ENCODE assay signal across 10 mouse cellular contexts in genomic region chr14:33333833-33334232, GRCm38 (mm10).
DNase-seq lines count a peak whose midpoint lies in the region; ATAC-seq and TF ChIP-seq lines count a peak whose summit lies in the region.
"Had no signal": no experiment of that assay in that cellular context is flagged by ENCODE, and none has a peak within 500 bp of the region (broad histone marks: within the 10 kb centered on the region; RNA-seq: fewer than 3 reads in every experiment).

No protein-coding gene starts in this region.

- no peak for TF ChIP-seq EP300 in stomach, postnatal 0 days (optimal IDR thresholded peaks at IDR 0.05)

- peak; percentile 40 for DNase-seq in embryo, embryonic 10.5 days (ENCODE audit: low spot score)
- no peak for DNase-seq in embryo, embryonic 9.5 days (ENCODE audit: extremely low spot score)
- DNase-seq in lung, postnatal 36 days, result peak; percentile 51
- DNase-seq in lung, postnatal 25 days (ENCODE audit: low spot score), result no peak
- DNase-seq in c-Kit-positive CD71-positive TER-119-negative erythroid progenitor cells, embryonic 14.5 days (ENCODE audit: low read depth), result peak; percentile 23
- no peak for DNase-seq in stomach, postnatal 0 days (ENCODE audit: low spot score)
- DNase-seq: cerebellum, adult 8-10 months; liver, embryonic 13.5 days had no signal

- no peak for ATAC-seq in stomach, postnatal 0 days (ENCODE audit: low FRiP score, low TSS enrichment)
- ATAC-seq in erythroblast, adult 5-6 weeks (replicated peaks; ENCODE audit: low FRiP score, poor library complexity, severe bottlenecking), result no peak; the same call in 1 of the 2 replicates
- no peak for ATAC-seq in kidney, embryonic 14.5 days (ENCODE audit: low FRiP score, low TSS enrichment)

- TF ChIP-seq CTCF in stomach, postnatal 0 days (IDR thresholded peaks at IDR 0.05; ENCODE audit: low read depth), result peak; percentile 76

- no peaks in the 10 kb centered on the region for H3K27me3 ChIP-seq in stomach, postnatal 0 days (ENCODE audit: control insufficient read depth, insufficient read depth, low read length)
- H3K27me3 ChIP-seq in kidney, embryonic 14.5 days (ENCODE audit: control insufficient read depth, insufficient read depth, low read length), result no peaks in the 10 kb centered on the region
- H3K27me3 ChIP-seq: liver, embryonic 13.5 days had no signal

- H3K36me3 ChIP-seq in stomach, postnatal 0 days (ENCODE audit: control insufficient read depth, insufficient read depth, low read length), result no peaks in the 10 kb centered on the region
- no peaks in the 10 kb centered on the region for H3K36me3 ChIP-seq in kidney, embryonic 14.5 days (ENCODE audit: control insufficient read depth, insufficient read depth, low read length)
- H3K36me3 ChIP-seq: liver, embryonic 13.5 days had no signal

- 88% methylated on average over 4 of the region's 4 CpGs for WGBS in stomach, postnatal 0 days
- 80% methylated on average over 4 of the region's 4 CpGs for WGBS in kidney, embryonic 14.5 days

- no peak overlapping the region for H3K9ac ChIP-seq in stomach, postnatal 0 days (ENCODE audit: low read length)
- H3K9ac ChIP-seq in kidney, embryonic 14.5 days (ENCODE audit: low read depth, low read length), result no peak overlapping the region
- H3K9ac ChIP-seq: liver, embryonic 13.5 days had no signal

- no peaks in the 10 kb centered on the region for H3K4me1 ChIP-seq in stomach, postnatal 0 days (replicated peaks; ENCODE audit: control insufficient read depth, insufficient read depth)
- no peaks in the 10 kb centered on the region for H3K4me1 ChIP-seq in kidney, embryonic 14.5 days (ENCODE audit: control insufficient read depth, insufficient read depth, low read length)
- H3K4me1 ChIP-seq: liver, embryonic 13.5 days had no signal

- no peak overlapping the region for H3K4me2 ChIP-seq in stomach, postnatal 0 days (replicated peaks; ENCODE audit: low read depth)
- H3K4me2 ChIP-seq in kidney, embryonic 14.5 days (replicated peaks; ENCODE audit: low read depth, low read length), result no peak overlapping the region
- H3K4me2 ChIP-seq: liver, embryonic 13.5 days had no signal

- no peaks in the 10 kb centered on the region for H3K9me3 ChIP-seq in stomach, postnatal 0 days (ENCODE audit: control insufficient read depth, low read length)
- H3K9me3 ChIP-seq in kidney, embryonic 14.5 days (ENCODE audit: control insufficient read depth, low read length), result 0 out of 2 replicates have a peak, but pooled peaks cover 2% of the 10 kb centered on the region
- H3K9me3 ChIP-seq: liver, embryonic 13.5 days had no signal

- H3K4me3 ChIP-seq in stomach, postnatal 0 days (ENCODE audit: low read depth, low read length), result no peak overlapping the region
- no peak overlapping the region for H3K4me3 ChIP-seq in kidney, embryonic 14.5 days (ENCODE audit: low read length)
- H3K4me3 ChIP-seq: liver, embryonic 13.5 days had no signal

- H3K27ac ChIP-seq in stomach, postnatal 0 days (replicated peaks), result no peak overlapping the region
- H3K27ac ChIP-seq in kidney, embryonic 14.5 days (ENCODE audit: low read depth, low read length), result no peak overlapping the region
- H3K27ac ChIP-seq: liver, embryonic 13.5 days had no signal

Comparison
In these comparisons a context has a peak if more than half of its experiments do, and no peak if none do; other contexts are left out.
1. DNase-seq: peak in embryo, embryonic 10.5 days (single experiment), lung, postnatal 36 days (single experiment) and c-Kit-positive CD71-positive TER-119-negative erythroid progenitor cells, embryonic 14.5 days (single experiment); none in embryo, embryonic 9.5 days (single experiment), lung, postnatal 25 days (single experiment) and stomach, postnatal 0 days (single experiment).